Mouse (Mus musculus) liver, adult 2 months (tissue): Measurements from ENCODE around the gene Metrnl.

Experiments
- CTCF ChIP-seq: fragments of 200-500 bp; IDR thresholded peaks from 2 replicates; pipeline ENCODE4 v1.5.1; 2011; ENCODE audit warnings: low read depth, low read length, control low read depth
- POLR2A ChIP-seq: fragments of 200-500 bp; IDR thresholded peaks from 2 replicates; pipeline ENCODE4 v1.6.1; 2011; ENCODE audit warnings: low read length, control low read depth; ENCODE audit not compliant: insufficient read depth; ENCODE audit errors: extremely low read depth

GRCm38 (mm10) chr11:121667541-121667940 is 33.8 kb upstream of the Metrnl start:
- TF ChIP-seq CTCF: no peak
- no peak for TF ChIP-seq POLR2A
